Mouse (Mus musculus) testis, postnatal 14 days (tissue): ENCODE measurements at regions not wholly inside any gene's neighbourhood (a gene's known extent, or its start where the extent isn't known, plus 50 kb on each side); places are given as distances from the start of the nearest gene placed in this dataset.

Experiments
- DNase-seq: peaks from one replicate; pipeline ENCODE4 v3.0.0; 2021; ENCODE audit warnings: low spot score

GRCm38 (mm10) chr3:119653007-119653565, 131.2 kb downstream of the Ptbp2 start:
- DNase-seq, result no peak

- DNase-seq, result no peak
These were observed 145.6 kb downstream of the Ptbp2 start for GRCm38 (mm10) chr3:119638633-119639032.

GRCm38 (mm10) chr3:119635641-119636040, 148.6 kb downstream of the Ptbp2 start:
- DNase-seq, result no peak

- no peak for DNase-seq
These were observed 150.8 kb downstream of the Ptbp2 start for GRCm38 (mm10) chr3:119633516-119633915.

- DNase-seq, result no peak
These were observed 178.2 kb downstream of the Ptbp2 start for GRCm38 (mm10) chr3:119606116-119606515.

- no peak for DNase-seq
These were observed 195.3 kb downstream of the Ptbp2 start for GRCm38 (mm10) chr3:119588872-119589416.

- no peak for DNase-seq
These were observed 196.3 kb downstream of the Ptbp2 start for GRCm38 (mm10) chr3:119587971-119588370.

- DNase-seq, result no peak
These were observed 208.8 kb downstream of the Ptbp2 start for GRCm38 (mm10) chr3:119575516-119575915.

- no peak for DNase-seq
These were observed 246.4 kb downstream of the Ptbp2 start for GRCm38 (mm10) chr3:119537884-119538283.

- no peak for DNase-seq
These were observed 259.6 kb downstream of the Ptbp2 start for GRCm38 (mm10) chr3:119524510-119525123.

GRCm38 (mm10) chr3:119512596-119512995, 271.7 kb downstream of the Ptbp2 start:
- no peak for DNase-seq

- no peak for DNase-seq
These were observed 275.1 kb downstream of the Ptbp2 start for GRCm38 (mm10) chr3:119509132-119509531.

- DNase-seq, result no peak
These were observed 280.7 kb downstream of the Ptbp2 start for GRCm38 (mm10) chr3:119503471-119503972.

GRCm38 (mm10) chr3:119498711-119499110, 285.6 kb downstream of the Ptbp2 start:
- DNase-seq, result peak; percentile 12

- DNase-seq, result no peak
These were observed 286.4 kb downstream of the Ptbp2 start for GRCm38 (mm10) chr3:119497880-119498279.

GRCm38 (mm10) chr3:119494580-119494979, 289.7 kb downstream of the Ptbp2 start:
- no peak for DNase-seq

- no peak for DNase-seq
These were observed 291.6 kb downstream of the Ptbp2 start for GRCm38 (mm10) chr3:119492627-119493026.

- no peak for DNase-seq
These were observed 294.9 kb downstream of the Ptbp2 start for GRCm38 (mm10) chr3:119489336-119489735.
